Mouse (Mus musculus) liver, embryonic 15.5 days (tissue): Measurements from ENCODE around the gene Gm49601. TPM values are rescaled to one million over a fixed set of nuclear protein-coding genes. Genes with fewer than 3 reads are reported as not detected.

Source experiments
- ATAC-seq: fragments of 200-750 bp; cut with Nextera tagmentation; 2 replicates; pipeline ENCODE4 v1.8.0; 2017; ENCODE audit warnings: moderate number of reproducible peaks, mild to moderate bottlenecking, moderate library complexity; ENCODE audit not compliant: insufficient read depth
- H3K27ac ChIP-seq: fragments of 300-500 bp; sonication (generic); replicated peaks from 2 replicates; pipeline ENCODE4 v1.5.1; 2015; ENCODE audit warnings: mild to moderate bottlenecking, inconsistent platforms
- H3K27me3 ChIP-seq: fragments of 300-500 bp; sonication (generic); 2 replicates; pipeline ENCODE4 v1.6.1; 2015; ENCODE audit warnings: mild to moderate bottlenecking, inconsistent platforms
- H3K36me3 ChIP-seq: fragments of 300-500 bp; sonication (generic); replicated peaks from 2 replicates; pipeline ENCODE4 v1.6.1; 2015; ENCODE audit warnings: moderate library complexity, mild to moderate bottlenecking, inconsistent platforms
- H3K4me1 ChIP-seq: fragments of 300-500 bp; sonication (generic); replicated peaks from 2 replicates; pipeline ENCODE4 v1.6.1; 2015; ENCODE audit warnings: inconsistent platforms
- H3K4me2 ChIP-seq: fragments of 300-500 bp; sonication (generic); 2 replicates; pipeline ENCODE4 v1.6.1; 2015; ENCODE audit warnings: moderate library complexity, mild to moderate bottlenecking, inconsistent platforms
- H3K4me3 ChIP-seq: fragments of 300-500 bp; sonication (generic); replicated peaks from 2 replicates; pipeline ENCODE4 v1.5.1; 2015; ENCODE audit warnings: mild to moderate bottlenecking, inconsistent platforms
- H3K9ac ChIP-seq: fragments of 300-500 bp; sonication (generic); 2 replicates; pipeline ENCODE4 v1.6.1; 2015; ENCODE audit warnings: moderate library complexity, mild to moderate bottlenecking, inconsistent platforms
- H3K9me3 ChIP-seq: fragments of 300-500 bp; sonication (generic); replicated peaks from 2 replicates; pipeline ENCODE4 v1.6.1; 2016; ENCODE audit warnings: inconsistent platforms
- WGBS: fragments of 180-500 bp; shearing (Covaris S2); methylation state at CpG from one replicate; pipeline ENCODE4 v1.1.7; 2015; ENCODE audit warnings: mixed read lengths; ENCODE audit not compliant: insufficient replicate concordance; 5-methylcytosine and 5-hydroxymethylcytosine counted together
- polyA plus RNA-seq: library from polyadenylated mRNA; unstranded; fragments of >200 nt; fragmentation: Nextera tagmentation; extraction: Ambion mirVana; gene quantifications from 2 replicates; pipeline ENCODE4 v1.2.1, GENCODE M21; 2015

Gene Gm49601
- polyA plus RNA-seq, 1 experiment from 2014 or later = 0.39 TPM

- no peak overlapping the region for H3K4me2 ChIP-seq
- no peak overlapping the region for H3K9ac ChIP-seq
- no peaks in the 10 kb centered on the region for H3K36me3 ChIP-seq
- H3K9me3 ChIP-seq = no peaks in the 10 kb centered on the region
- WGBS = 54% methylated on average over 4 of the region's 4 CpGs
- ATAC-seq = no peak
- no peak overlapping the region for H3K4me3 ChIP-seq
- no peaks in the 10 kb centered on the region; the same call in 1 of the 2 replicates for H3K27me3 ChIP-seq
- no peaks in the 10 kb centered on the region for H3K4me1 ChIP-seq
- no peak overlapping the region for H3K27ac ChIP-seq
These were observed 16.7 kb upstream of the Gm49601 start for GRCm38 (mm10) chr16:18642897-18643296.

DNA sequence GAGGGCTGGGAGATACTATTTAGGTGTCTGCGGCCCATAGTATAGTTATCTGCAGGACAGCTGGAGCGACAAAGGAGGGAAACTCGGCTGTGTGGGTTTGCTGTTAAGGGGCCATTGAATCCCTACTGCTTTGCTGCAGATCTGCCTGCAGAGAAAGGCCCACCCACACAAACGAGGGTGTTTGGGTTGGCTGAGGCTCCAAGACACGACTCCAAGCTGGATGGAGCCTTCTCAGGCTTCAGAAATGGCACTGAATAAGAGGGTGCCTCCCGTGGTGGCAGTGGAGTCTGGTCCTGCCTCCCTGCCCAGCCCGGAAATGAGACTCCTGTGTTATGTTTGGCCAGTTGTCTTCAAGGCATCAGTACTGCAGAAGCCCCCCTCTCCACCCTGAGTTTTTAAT lies 16.1 kb upstream of the Gm49601 start:
- WGBS = 41% methylated on average over 7 of the region's 7 CpGs
- Histone ChIP-seq H3K4me3 (no peak overlapping the region), H3K27me3 (no peaks in the 10 kb centered on the region; the same call in 1 of the 2 replicates), H3K4me1 (no peaks in the 10 kb centered on the region), H3K27ac (no peak overlapping the region), H3K9me3 (no peaks in the 10 kb centered on the region), H3K36me3 (no peaks in the 10 kb centered on the region), H3K4me2 (no peak overlapping the region), H3K9ac (no peak overlapping the region)
- ATAC-seq = no peak

DNA sequence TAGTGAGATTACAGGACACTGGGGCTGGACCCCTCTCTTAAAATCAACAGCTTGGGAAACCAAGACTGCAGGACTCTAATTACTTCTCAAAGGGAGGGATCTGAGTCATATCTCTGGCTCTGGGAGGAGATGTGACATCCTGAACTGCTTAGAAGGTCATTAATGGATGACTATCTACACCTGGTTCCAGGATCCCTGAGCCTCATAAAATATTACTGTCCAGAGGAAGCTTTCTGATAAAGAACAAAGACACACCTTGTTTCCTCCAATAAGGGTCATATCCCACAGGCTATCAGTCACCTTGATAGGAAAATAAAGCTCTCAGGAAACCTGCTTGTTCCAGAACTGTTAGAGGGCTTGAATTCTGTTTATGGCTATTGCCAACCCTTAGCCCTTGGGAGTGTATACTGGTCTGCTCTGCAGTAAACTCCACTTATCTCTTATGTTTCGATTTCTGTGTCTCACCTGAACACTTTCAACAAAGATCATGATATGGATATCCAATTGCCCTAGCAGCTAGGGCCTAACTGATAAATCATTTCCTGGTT lies 13.2 kb upstream of the Gm49601 start:
- H3K27me3 ChIP-seq = no peaks in the 10 kb centered on the region; the same call in 1 of the 2 replicates
- no peak overlapping the region for H3K9ac ChIP-seq
- no peaks in the 10 kb centered on the region for H3K36me3 ChIP-seq
- H3K9me3 ChIP-seq = no peaks in the 10 kb centered on the region
- ATAC-seq = no peak
- no peak overlapping the region for H3K27ac ChIP-seq
- H3K4me1 ChIP-seq = no peaks in the 10 kb centered on the region
- H3K4me2 ChIP-seq = no peak overlapping the region
- 43% methylated on average over 1 of the region's 1 CpGs for WGBS
- no peak overlapping the region for H3K4me3 ChIP-seq

DNA sequence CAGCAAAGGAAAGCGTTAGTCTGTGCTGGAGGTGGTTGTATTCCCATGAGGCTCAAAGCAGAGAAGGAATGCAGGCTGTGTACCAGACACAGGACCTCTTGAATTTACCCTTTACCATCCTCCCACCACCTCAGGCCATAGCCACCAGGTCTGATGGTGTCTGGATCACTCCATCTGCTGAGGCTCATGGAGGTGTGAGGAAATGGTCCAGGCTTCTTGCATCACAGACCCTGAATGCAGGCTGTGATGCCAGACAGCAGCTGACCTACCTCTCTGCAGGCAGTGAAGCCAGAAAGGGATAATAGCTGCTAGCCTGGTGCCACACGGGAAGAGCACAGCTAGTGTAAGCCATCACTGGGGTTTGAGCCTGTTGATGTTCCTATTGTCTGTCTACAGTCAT lies 12.2 kb upstream of the Gm49601 start:
- 30% methylated on average over 2 of the region's 2 CpGs for WGBS
- no peaks in the 10 kb centered on the region for H3K4me1 ChIP-seq
- H3K36me3 ChIP-seq = no peaks in the 10 kb centered on the region
- no peaks in the 10 kb centered on the region; the same call in 1 of the 2 replicates for H3K27me3 ChIP-seq
- H3K9ac ChIP-seq = no peak overlapping the region
- no peaks in the 10 kb centered on the region for H3K9me3 ChIP-seq
- no peak for ATAC-seq
- H3K4me3 ChIP-seq = no peak overlapping the region
- H3K27ac ChIP-seq = no peak overlapping the region
- H3K4me2 ChIP-seq = no peak overlapping the region

DNA sequence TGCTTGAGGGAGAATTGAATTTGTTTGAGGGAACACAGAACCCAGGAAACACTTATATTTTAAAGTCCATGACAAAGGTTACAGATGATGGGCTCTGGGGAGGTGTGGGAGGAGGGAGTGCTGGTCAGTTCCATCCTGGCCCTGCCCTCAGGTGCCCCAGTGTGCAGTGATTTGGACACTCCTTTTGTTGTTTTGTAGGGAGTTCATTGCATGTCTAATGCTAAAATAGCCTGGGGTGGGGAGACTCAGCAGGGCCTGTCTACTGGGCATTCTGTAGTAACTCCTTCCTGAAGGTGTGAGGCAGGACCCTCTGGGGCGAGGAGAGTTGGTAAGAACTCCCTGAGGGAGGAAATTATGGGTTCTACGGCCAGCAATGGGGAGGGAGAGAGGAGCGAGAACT lies 10.6 kb upstream of the Gm49601 start:
- Histone ChIP-seq H3K9ac (no peak overlapping the region), H3K4me2 (no peak overlapping the region), H3K4me1 (no peaks in the 10 kb centered on the region), H3K27me3 (peaks cover 12% of the 10 kb centered on the region), H3K4me3 (no peak overlapping the region), H3K27ac (no peak overlapping the region), H3K36me3 (no peaks in the 10 kb centered on the region), H3K9me3 (no peaks in the 10 kb centered on the region)
- WGBS = 47% methylated on average over 3 of the region's 3 CpGs
- no peak for ATAC-seq

DNA sequence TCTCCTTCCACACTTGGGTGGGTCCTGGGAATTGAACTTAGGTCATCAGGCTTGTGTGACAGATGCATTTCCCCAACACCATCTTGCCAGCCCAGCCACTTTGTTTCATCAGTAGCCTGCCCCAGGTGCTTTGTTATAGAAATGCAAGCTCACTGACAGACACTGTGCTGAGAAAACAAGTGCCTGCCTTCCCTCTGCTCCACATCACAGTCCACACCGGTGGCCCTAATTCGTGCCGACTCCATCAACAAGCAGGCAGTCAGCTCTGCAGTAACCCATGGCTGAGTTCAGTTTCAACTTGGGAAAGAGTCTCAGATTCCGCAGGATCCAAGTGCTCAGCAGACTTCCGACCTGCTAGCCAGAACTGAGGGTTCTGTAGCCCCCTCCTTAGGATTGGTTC lies 10.2 kb upstream of the Gm49601 start:
- Histone ChIP-seq H3K27ac (no peak overlapping the region), H3K27me3 (peaks cover 16% of the 10 kb centered on the region), H3K9ac (no peak overlapping the region), H3K9me3 (no peaks in the 10 kb centered on the region), H3K4me3 (no peak overlapping the region), H3K4me2 (no peak overlapping the region), H3K36me3 (no peaks in the 10 kb centered on the region), H3K4me1 (peaks cover 4% of the 10 kb centered on the region; the same call in 1 of the 2 replicates)
- 62% methylated on average over 5 of the region's 5 CpGs for WGBS
- ATAC-seq = no peak

- Histone ChIP-seq H3K4me1 (peaks cover 20% of the 10 kb centered on the region), H3K27ac (no peak overlapping the region), H3K9me3 (no peaks in the 10 kb centered on the region), H3K4me2 (no peak overlapping the region), H3K36me3 (no peaks in the 10 kb centered on the region), H3K9ac (no peak overlapping the region), H3K4me3 (no peak overlapping the region), H3K27me3 (peaks cover 47% of the 10 kb centered on the region)
- no peak for ATAC-seq
- WGBS = 24% methylated on average over 1 of the region's 1 CpGs
These were observed 7.1 kb upstream of the Gm49601 start for GRCm38 (mm10) chr16:18633333-18633732.

DNA sequence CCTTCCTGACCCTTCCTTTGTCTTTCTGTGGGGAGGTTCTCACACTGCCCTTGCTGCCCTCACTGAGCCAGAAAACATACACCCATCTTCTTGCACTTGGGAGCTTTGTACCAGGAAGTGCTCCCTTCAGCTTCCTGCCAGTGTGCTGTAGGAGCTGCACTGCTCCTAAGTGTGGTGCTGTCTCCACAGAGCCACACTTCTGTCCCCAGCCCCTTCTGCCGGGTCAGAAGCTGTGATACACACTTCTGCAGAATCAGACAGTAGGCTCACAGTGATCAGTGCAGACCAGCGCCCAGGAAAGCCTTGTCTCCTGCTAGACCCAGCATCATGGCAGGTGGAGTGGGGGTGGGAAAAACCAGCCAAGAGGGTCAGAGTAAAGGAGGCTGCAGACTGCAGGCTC lies 6.6 kb upstream of the Gm49601 start:
- WGBS = 48% methylated on average over 2 of the region's 2 CpGs

GRCm38 (mm10) chr16:18632059-18632458 lies 5.8 kb upstream of the Gm49601 start:
- WGBS = 47% methylated on average over 3 of the region's 3 CpGs
- H3K4me3 ChIP-seq = no peak overlapping the region
- H3K27me3 ChIP-seq = peaks cover 59% of the 10 kb centered on the region
- no peak overlapping the region for H3K4me2 ChIP-seq
- no peak for ATAC-seq
- H3K9ac ChIP-seq = no peak overlapping the region
- no peaks in the 10 kb centered on the region for H3K9me3 ChIP-seq
- peaks cover 23% of the 10 kb centered on the region for H3K4me1 ChIP-seq
- H3K36me3 ChIP-seq = no peaks in the 10 kb centered on the region
- H3K27ac ChIP-seq = no peak overlapping the region

More for the DNA sequence above, 6.6 kb upstream of the Gm49601 start:
- H3K4me1 ChIP-seq = peaks cover 23% of the 10 kb centered on the region
- no peaks in the 10 kb centered on the region for H3K9me3 ChIP-seq
- ATAC-seq = no peak
- H3K27me3 ChIP-seq = peaks cover 52% of the 10 kb centered on the region
- no peak overlapping the region for H3K27ac ChIP-seq
- H3K36me3 ChIP-seq = no peaks in the 10 kb centered on the region
- H3K4me3 ChIP-seq = no peak overlapping the region
- no peak overlapping the region for H3K4me2 ChIP-seq
- no peak overlapping the region for H3K9ac ChIP-seq

GRCm38 (mm10) chr16:18631141-18631540 lies 4.9 kb upstream of the Gm49601 start:
- 48% methylated on average over 7 of the region's 7 CpGs for WGBS

GRCm38 (mm10) chr16:18630291-18630690 lies 4.1 kb upstream of the Gm49601 start:
- Histone ChIP-seq H3K36me3 (no peaks in the 10 kb centered on the region), H3K9ac (no peak overlapping the region), H3K4me1 (peaks cover 35% of the 10 kb centered on the region), H3K27me3 (peaks cover 77% of the 10 kb centered on the region), H3K4me3 (peak overlapping the region; percentile 58), H3K4me2 (peak overlapping the region; percentile 77), H3K27ac (no peak overlapping the region), H3K9me3 (no peaks in the 10 kb centered on the region)
- no peak for ATAC-seq
- WGBS = 35% methylated on average over 5 of the region's 5 CpGs

More at GRCm38 (mm10) chr16:18631141-18631540, 4.9 kb upstream of the Gm49601 start:
- Histone ChIP-seq H3K27ac (no peak overlapping the region), H3K36me3 (no peaks in the 10 kb centered on the region), H3K4me1 (peaks cover 29% of the 10 kb centered on the region), H3K9me3 (no peaks in the 10 kb centered on the region), H3K4me2 (no peak overlapping the region), H3K9ac (no peak overlapping the region), H3K4me3 (no peak overlapping the region), H3K27me3 (peaks cover 69% of the 10 kb centered on the region)
- no peak for ATAC-seq
